Mouse (Mus musculus): ENCODE measurements at regions not wholly inside any gene's neighbourhood (a gene's known extent, or its start where the extent isn't known, plus 50 kb on each side); places are given as distances from the start of the nearest gene placed in this dataset.

GRCm38 (mm10) chr17:48877505-48877904, 54.7 kb upstream of the Lrfn2 start:
- no peak overlapping the region for H3K27ac ChIP-seq (ENCODE audit: control insufficient read depth, insufficient read depth, low read length)
- no peaks in the 10 kb centered on the region for H3K36me3 ChIP-seq (ENCODE audit: control insufficient read depth, insufficient read depth, low read length)
- no peak overlapping the region for H3K4me3 ChIP-seq (ENCODE audit: control insufficient read depth, insufficient read depth, low read length)
- WGBS, result 88% methylated on average over 8 of the region's 8 CpGs
- TF ChIP-seq POLR2A (IDR thresholded peaks at IDR 0.05; ENCODE audit: control insufficient read depth, extremely low read depth, insufficient read depth, low read length, poor library complexity), result no peak
- no peak for TF ChIP-seq CTCF (IDR thresholded peaks at IDR 0.05; ENCODE audit: borderline replicate concordance, control insufficient read depth, extremely low read depth, insufficient read depth, low read length, poor library complexity)
- no peaks in the 10 kb centered on the region for H3K27me3 ChIP-seq (ENCODE audit: control insufficient read depth, insufficient read depth, low read length)
- no peaks in the 10 kb centered on the region for H3K4me1 ChIP-seq (replicated peaks; ENCODE audit: control insufficient read depth, insufficient read depth, low read length)
- no peak for DNase-seq

DNA sequence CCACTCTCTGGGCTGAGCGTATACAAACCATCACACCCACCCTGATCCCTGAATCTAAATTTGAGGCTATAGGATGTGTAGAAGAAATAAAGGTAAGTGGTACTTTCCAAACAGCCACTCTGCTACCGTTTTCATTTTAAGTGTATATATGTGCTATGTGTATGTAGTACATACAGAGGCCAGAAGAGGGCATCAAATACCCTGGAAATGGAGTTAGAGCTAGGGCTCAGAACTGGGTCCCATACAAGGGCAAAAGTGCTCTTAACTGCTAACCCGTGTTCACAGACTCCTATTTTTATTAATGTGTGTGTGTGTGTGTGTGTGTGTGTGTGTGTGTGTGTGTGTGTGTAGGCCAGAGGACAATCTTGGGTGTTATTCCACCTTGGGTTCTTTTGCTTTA, 51.6 kb upstream of the Lrfn2 start:
- Histone ChIP-seq H3K4me3 (ENCODE audit: control insufficient read depth, insufficient read depth, low read length) (no peak overlapping the region), H3K27me3 (ENCODE audit: control insufficient read depth, insufficient read depth, low read length) (no peaks in the 10 kb centered on the region), H3K36me3 (ENCODE audit: control insufficient read depth, insufficient read depth, low read length) (no peaks in the 10 kb centered on the region), H3K27ac (ENCODE audit: control insufficient read depth, insufficient read depth, low read length) (no peak overlapping the region), H3K4me1 (replicated peaks; ENCODE audit: control insufficient read depth, insufficient read depth, low read length) (no peaks in the 10 kb centered on the region)
- 89% methylated on average over 3 of the region's 3 CpGs for WGBS
- no peak for DNase-seq
- no peak for TF ChIP-seq POLR2A (IDR thresholded peaks at IDR 0.05; ENCODE audit: control insufficient read depth, extremely low read depth, insufficient read depth, low read length, poor library complexity)
- no peak for TF ChIP-seq CTCF (IDR thresholded peaks at IDR 0.05; ENCODE audit: borderline replicate concordance, control insufficient read depth, extremely low read depth, insufficient read depth, low read length, poor library complexity)

DNA sequence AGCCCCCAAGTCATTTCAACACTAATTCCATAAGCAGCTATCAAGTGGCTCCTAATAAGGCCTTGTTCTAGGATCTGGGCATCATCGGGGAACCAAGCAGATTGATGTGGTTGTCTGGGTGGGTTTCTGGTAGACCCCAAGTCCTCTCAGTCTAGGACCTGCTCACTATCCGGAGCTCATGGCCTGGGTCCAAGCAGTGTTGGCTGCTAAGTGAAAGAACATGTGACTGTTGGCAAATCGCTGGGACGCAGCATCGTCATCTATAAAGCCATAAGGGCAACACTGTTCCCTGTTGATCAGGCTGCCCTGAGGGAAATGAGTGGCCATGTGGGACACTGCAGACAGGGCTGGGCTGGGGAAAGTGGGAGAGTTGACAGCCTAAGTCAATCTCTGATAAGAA, 50.2 kb upstream of the Lrfn2 start:
- Histone ChIP-seq H3K36me3 (ENCODE audit: control insufficient read depth, insufficient read depth, low read length) (no peaks in the 10 kb centered on the region), H3K27me3 (ENCODE audit: control insufficient read depth, insufficient read depth, low read length) (no peaks in the 10 kb centered on the region), H3K27ac (ENCODE audit: control insufficient read depth, insufficient read depth, low read length) (no peak overlapping the region), H3K4me1 (replicated peaks; ENCODE audit: control insufficient read depth, insufficient read depth, low read length) (no peaks in the 10 kb centered on the region), H3K4me3 (ENCODE audit: control insufficient read depth, insufficient read depth, low read length) (no peak overlapping the region)
- TF ChIP-seq CTCF (IDR thresholded peaks at IDR 0.05; ENCODE audit: borderline replicate concordance, control insufficient read depth, extremely low read depth, insufficient read depth, low read length, poor library complexity), result no peak
- TF ChIP-seq POLR2A (IDR thresholded peaks at IDR 0.05; ENCODE audit: control insufficient read depth, extremely low read depth, insufficient read depth, low read length, poor library complexity), result no peak
- 91% methylated on average over 5 of the region's 5 CpGs for WGBS
- DNase-seq, result no peak
